Mouse (Mus musculus) T-helper 2 cell (primary cell): ENCODE measurements around the gene Clcnka.

Experiments used
- in situ Hi-C: fragments of 300-600 bp; cut with MboI, MseI; formaldehyde crosslinking; loops from one replicate; pipeline ENCODE4 v1.15.1; 2025; ENCODE audit warnings: high pct_unique_total_duplicates

Gene Clcnka

DNA sequence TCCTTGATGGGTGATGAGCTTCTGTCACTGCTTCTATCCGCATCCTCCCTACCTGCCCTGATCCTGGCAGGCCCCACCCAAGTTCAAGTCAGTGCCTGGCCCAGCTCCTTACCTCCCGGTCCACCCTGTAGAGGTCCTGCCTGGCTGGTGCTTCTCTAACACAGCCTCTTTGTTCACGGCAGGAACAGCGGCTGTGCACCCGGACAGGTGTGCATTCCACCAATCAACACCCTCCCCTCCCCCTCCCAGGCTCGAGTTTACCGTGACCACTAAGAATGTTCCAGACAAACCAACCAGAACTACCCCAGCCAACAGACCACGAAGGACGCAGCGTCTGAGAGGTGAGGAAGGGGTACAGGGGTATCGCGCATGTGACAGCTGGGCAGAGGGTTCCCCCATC is at the start of gene Clcnka:
TSS of gene Clcnka (minus strand) at position 180 of the 400 bp plus-strand sequence.
- in situ Hi-C loops: no loop called here

DNA sequence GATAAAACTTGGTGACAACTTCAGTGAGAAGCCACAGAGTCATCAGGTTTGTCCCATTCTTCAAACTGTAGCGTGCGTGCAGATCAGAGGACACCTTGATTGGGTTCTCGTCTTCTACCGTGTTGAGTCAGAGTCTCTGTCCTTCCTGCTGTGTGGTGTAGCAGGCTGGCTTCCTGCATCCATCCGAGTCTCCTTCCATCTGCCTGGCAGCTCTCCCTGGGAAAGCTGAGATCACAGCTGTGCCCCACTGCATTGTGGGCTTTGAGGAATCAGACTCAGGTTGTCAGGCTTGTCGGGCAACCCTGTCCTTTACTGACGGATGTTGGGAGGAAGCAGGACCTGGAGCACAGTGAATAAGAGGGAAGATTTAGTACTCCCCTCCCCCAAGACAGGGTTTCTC is 47.7 kb upstream of the Clcnka start:
- in situ Hi-C loops: loop anchor here (5.0 kb wide), 1 partner anchor 34 kb away; no protein-coding TSS in a partner anchor

DNA sequence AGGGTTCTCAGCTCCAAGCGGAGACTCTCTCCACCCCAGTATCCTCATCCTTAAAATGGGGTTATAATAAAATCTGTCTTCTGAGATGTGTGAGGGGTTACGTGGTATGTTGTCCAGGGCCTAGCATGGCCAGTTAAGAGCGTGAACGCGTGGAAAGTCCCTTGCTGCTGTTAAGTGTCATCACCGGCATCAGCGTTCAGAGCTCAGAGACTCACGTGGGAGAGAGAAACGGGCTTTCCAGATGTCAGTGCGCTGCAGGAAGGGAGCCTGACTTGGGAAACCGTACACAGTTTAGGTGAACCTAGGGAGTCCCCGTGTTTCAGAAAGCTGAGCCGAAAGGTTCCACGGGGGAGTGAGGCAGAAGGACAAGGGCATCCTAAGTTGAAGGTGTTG is 46.8 kb upstream of the Clcnka start:
- in situ Hi-C loops: loop anchor here (5.0 kb wide), 1 partner anchor 33 kb away; no protein-coding TSS in a partner anchor

DNA sequence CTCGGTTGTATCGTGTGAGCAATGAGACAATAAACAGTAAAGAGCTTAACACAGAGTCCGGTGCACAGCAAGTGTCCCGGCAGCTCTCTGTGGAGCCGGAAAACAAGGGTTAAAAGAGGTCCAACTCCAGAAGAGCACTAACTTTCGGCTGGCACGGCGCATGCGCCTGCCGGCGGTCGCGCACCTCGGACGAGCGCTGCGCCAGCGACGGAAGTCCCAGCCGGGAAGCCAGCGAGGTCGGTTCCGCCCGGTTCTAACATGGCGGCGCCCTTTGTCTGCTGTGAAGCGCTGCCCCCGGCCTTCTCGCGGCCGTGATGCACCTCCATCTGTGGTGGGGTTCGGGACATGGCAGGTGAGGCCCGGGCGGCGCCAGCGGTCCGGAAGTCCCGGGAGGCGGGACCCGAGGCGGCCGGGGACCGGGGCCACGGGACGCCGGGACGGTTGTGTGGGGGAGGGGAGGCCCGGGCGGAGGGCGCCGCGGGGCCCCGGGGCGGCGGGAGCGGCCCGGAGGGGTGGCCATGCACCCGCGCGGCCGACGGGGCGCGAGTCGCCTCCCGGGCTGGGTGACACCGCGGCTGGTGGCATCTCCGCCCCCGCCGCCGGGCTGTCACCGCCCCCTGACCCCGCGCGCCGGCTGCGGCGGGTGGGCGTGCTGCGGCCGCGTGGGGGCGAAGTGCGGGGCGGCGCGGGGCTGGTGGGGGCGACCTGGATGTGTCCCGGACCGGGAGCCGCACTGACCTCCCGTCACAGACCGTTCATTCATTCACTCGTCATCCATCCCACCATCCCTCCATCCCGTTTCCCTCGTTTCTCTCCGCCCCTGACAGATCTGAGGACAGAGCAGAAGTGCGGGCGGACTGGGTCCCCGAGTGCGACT is 46.2 kb upstream of the Clcnka start, which contains the start of gene Zbtb17:
TSS of gene Zbtb17 (plus strand) at position 204 of the 877 bp plus-strand sequence.
- in situ Hi-C loops: loop anchor here (5.0 kb wide), 1 partner anchor 32 kb away; no protein-coding TSS in a partner anchor

DNA sequence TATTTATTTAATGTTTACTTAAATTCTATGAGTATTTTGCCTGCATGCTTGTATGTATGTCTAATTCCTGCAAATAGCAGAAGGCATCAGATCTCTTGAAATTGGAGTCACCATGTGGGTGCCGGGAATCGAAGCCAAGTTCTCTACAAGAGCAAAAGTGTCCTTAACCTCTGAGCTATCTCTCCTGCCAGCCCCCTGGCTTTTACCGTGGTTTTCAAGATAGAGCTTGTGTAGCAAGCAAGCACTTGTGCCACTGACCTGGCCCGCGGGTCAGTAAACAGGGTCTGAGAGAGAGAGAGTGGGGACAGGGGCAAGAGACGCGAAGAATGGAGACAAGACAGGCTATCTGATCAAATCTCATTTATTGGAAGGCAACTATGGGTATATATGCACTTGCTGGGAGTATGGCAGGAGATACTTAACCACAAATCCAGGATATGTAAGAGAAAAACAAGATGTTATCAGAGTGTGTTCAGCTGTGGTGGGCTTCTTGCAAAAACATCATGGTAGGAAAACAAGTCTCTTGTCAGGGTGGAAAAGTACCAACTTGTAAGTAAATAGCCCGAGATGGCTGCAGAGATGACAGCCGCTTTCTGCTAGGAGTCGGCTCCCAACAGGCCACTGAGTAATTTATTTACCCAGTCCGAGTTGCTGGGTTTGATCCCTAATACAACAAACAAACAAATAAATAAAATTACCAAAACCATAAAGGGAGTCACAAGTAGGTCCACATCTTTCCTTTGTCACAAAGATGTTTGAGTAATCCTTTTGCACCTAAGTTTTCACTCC is 45.3 kb upstream of the Clcnka start:
- in situ Hi-C loops: no loop called here

DNA sequence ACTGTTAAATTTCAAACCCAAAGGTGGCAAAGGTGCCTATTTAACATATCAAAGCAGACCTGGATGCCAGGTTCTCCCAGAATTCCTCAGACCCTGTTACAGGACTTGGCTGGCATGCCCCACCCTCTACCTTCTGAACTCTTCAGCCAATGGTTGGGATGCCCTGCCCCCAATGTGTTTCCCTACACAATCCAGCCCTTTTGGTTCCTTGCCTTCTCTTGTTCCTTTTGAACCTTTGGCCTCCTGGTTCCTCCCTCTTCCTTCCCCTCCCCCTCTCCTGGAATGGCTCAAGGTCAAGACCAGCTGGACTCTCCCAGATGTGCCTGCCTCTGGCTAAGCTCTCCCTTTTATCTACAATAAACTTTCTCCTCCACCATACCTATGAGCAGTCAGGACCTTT is 42.4 kb upstream of the Clcnka start:
- in situ Hi-C loops: no loop called here

DNA sequence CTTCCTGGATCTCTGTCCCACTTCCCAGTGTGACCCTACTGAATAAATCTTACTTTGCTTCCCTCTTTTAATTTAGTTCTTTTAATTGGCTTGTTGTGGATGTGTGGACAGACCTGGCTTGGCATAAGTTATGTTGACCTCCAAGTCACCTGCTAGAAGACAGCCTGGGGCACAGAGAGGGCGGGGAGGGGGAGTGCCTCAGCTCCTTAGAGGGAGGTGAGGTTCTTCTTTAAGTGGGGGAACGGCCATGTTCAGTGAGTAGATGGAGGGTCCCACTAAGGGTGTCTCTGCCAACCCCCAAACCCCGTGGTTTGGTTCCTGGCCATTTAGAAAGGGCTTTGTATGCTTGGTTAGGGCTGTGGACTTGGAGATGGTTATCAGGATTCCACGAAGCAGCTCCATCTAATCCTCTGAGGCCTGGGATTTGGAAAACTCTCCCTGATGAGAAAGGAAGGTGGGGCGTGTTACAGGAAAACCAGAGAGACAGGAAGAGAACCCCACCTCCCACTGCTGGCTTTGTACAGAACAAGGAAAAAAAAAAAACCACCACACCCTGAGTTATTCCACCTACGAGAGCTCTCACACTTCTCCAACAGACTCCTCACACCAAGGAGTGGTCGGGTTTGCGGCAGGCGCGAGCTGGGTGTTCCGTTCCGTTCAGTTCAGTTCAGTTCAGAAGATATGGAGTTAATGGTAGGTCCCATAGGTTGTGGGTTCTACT is 40.7 kb upstream of the Clcnka start:
- in situ Hi-C loops: no loop called here

DNA sequence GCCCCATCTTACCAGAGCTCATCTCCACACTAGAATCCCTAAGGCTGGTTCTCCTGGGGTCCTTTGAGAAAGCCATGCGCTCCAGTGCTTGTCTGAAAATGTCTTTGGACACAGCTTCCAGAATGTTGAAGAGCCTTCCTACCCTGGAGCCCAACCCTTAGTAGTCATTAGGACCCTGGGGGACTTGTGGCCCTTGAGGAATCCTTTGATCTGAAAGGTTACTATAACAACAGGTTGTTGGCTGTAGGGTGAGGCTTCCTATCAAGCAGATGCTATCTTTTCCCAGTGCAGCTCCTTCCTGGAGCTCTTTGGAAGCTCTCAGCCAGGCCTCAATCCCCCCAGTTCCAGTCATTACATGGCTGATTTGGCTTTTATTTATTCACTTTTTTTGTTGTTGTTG is 37.5 kb upstream of the Clcnka start, which contains the start of gene Srarp:
TSS of gene Srarp (minus strand) at position 132 of the 400 bp plus-strand sequence.
- in situ Hi-C loops: no loop called here

DNA sequence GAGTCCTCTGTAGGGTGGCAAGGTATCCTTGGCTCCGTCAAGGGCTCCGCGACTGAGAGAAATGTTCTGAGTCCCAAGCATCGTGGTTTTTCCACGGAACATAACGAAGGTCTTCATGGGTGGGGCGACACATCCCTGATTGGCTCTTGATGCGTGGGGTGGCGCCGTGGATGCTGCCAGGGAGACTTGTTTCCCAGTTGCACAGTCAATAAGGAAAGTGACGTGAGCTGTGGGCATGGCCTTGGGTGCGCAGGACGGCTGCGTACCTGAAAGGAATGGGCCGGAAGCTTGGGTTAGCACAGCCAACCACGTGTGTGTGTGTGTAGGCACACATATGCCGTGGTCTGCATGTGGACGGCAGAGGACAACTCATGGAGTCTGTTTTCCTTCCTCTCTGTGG is 34.7 kb upstream of the Clcnka start:
- in situ Hi-C loops: no loop called here

DNA sequence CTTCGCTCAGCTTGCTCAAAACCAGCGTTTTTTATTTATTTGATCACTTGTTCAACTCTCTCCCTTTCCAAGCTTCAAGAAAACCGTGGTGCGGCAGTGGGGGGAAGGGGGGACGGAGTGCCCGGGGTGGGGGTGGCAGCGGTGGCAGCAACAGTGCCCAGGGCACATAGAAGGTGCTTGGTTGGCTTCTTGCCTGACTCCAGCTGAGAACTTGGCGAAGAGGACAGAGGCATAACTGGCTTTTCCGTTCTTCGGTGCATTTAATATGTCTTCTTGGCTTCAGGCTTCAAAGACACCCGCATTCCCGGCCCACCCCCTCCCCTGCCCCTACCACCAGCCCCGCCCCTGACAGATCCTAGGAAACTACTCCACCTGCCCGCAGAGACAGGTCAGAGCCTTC is 34.1 kb upstream of the Clcnka start:
- in situ Hi-C loops: no loop called here

DNA sequence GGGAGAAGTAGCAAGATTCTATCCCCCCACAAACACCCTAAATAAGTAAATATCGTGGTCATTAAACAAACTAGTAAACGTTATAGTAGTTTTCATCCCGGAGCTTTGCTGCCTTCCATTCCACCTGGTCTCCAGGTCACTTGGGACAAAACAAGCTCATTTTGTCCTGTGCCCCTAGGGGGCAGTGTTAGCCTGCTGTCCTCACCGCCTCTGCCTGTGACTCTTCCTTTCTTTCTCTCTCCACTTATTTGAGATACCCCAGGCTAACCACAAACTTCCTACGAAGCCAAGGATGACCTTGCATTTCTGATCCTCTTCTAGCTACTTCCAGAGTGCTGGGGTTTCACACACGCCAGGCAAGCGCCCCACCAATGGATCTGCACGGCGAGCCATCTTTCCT is 32.5 kb upstream of the Clcnka start:
- in situ Hi-C loops: no loop called here

DNA sequence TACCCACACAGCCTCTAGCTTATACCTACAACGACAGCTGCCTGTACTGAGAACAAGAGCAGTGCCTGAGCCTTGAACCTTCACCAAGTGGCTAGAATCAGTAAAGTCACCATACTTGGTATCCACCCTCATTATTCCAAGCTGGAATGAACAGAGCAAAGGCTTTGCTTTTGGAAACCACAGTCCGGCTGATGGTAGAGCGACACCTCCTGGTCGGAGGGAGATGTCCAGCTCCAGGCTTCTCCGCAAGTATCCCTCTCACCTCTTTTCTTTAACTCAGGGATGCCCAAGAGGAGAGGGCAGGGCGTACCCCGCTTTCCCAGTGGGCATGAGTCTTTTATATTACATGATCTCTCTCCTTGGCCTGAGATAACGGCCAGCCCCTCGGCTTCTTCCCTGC is 31.3 kb upstream of the Clcnka start:
- in situ Hi-C loops: loop anchor here (10.0 kb wide), 1 partner anchor 725 kb away; the partner anchor contains the start of gene Rcc2

DNA sequence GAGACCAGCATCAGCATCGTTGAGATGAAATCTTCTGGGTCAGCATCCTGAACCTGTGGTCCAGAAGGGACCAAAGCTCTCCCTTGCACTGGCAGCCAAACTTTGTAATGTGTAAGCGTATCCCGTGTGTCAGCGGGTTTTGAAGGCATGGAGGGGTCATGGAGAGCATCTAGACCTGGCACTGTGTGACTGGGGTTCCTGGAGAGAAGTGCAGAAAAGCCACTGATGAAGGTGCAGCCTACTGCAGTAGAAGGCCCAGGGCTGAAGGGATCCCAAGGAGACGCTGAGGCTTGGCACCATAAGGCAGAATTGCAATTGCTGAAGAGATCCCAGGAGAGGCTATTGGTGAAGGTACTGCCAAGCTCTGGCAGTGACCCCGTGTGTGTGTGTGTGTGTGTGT is 30.9 kb upstream of the Clcnka start:
- in situ Hi-C loops: loop anchor here (10.0 kb wide), 1 partner anchor 725 kb away; the partner anchor contains the start of gene Rcc2

DNA sequence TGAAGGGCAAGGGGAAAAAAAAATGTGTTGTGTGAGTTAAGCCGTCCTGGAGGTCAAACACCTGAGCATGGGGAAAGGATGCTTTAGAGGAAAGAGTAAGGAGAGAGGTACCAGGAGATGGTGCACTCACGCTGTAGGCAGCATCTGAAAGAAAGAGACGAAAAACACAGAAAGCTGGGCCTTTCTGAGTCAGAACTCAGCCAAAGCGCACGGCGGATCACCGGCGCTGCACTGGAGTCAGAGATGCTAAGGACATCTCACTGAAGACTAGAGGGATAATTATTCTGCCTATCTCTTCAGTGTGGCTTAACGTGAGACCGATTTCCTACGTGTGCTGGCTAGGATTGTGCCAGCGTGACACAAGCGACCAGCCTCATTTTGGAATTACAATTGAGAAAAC is 29.4 kb upstream of the Clcnka start:
- in situ Hi-C loops: loop anchor here (10.0 kb wide), 1 partner anchor 723 kb away; the partner anchor contains the start of gene Rcc2

DNA sequence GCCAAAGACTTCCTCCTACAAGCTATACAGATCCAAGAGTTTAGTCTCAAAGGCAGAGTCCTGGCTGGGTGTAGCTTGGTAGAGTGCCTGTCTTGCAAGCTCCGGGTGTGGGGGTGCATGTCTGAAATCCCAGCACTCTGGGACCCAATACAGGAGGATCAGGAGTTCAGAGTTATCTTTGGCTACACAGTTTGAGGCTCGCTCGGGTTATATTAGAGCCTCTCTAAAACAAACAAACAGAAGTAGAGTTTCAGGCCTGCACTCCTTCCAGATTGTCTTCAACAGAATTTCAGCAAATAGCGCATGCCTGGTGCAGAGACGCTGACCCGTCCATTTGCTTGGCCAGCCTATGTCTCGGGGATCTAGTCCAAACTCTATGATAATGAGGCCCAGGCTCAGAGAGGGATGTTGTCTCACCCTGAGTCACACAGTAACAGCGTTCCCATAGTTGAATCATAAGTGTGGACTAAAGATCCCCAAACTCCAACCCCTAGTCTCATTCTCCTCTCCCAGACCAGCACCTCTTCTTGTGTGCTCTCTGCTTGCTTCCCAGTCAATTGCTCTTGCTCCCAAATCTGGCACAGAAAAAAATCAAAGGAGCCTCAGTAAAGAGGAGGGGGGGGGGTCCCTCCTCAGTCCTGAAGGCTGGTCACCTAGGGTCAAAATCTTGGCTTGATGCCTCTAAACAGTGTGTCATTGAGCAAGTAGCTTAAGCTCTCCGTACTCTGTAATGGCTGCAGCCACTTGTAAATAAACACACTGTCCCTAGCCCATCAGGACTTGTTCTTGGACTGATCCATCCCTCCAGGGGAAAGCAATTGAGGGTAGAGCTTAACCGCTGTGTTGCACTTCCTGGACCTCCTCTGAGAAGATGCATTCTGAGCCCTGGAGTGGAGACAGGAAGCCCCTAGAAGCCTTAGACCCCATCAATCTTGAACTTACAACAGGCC is 28.5 kb upstream of the Clcnka start:
- in situ Hi-C loops: loop anchor here (10.0 kb wide), 1 partner anchor 722 kb away; the partner anchor contains the start of gene Rcc2

DNA sequence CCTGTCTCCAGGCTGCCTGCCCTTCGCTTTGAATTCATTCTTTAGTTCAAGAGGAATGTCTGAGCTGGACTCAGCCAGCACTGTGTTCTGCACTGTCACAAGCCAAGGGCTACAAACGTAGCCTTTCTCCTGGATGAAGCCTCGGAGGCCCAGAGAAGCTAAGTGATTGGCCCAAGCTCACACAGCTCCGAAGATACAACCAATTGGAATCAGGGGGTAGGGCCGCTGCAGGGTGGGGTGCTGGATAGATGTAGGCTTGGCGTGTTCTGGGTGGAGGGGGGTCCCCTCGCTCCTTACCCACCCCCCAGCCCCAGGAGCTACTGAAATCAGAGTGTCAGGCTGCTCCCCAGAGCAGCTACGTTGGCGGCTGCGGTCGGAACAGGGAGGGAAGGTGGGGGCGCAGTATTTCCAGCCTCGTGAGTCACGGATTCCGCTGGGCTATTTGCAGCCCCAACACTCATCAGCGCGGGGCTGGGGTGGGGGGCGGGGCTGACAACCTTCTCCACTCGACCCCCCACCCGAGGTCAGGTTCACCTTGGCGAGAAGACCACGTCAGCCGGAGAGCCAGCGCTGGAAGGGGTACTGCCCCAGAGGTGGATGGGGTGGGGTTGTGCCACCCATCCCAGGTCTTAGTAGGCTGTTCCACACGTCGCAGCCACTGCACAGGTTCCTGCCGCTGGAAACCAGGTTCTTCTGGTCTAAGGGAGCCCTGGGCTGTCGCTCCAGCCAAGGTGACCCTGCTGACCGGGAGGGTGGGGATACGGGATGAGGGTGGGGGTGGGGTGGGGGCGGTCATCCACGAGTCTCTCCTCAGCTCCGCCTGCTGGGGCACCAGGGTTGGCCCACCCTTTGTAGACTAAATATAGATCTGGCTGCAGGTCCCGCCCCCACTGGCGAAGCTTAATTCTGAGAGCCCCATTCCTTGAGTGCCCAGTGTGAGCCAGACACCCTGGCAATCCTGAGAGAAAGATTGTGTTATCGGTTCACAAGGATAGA is 27.3 kb upstream of the Clcnka start:
- in situ Hi-C loops: loop anchor here (10.0 kb wide), 1 partner anchor 721 kb away; the partner anchor contains the start of gene Rcc2

DNA sequence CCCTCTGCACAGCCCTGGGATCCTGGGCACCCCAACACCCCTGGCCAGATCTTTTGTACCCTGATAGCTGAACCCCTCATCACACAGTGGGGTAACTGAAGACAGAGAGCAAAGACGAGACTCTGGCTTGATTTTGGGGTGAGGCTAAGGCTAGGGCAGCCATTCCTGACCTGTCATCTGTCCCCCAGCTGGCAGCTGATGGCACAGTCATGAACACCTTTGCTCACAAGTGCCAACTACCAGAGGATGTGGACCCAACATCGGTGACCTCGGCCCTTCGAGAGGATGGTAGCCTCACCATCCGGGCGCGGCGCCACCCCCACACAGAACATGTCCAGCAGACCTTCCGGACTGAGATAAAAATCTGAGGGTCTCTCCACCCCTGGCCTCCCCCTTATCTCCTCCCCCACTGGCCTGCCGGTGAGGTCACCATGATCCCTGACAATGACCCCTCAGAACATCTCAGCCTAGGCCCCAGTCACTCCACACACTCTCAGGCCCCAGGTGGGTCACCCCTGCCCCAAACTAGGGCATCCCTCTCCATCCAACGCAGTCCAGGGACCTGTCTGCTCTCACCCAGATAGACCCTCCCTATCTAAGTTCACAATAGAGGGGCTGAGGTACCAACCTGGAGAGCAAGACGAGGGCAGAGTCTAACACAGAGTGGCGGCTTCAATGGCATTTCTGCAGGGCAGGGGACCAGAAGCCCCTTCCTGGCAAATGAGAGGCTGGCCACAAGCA is 25.3 kb upstream of the Clcnka start:
- in situ Hi-C loops: loop anchor here (10.0 kb wide), 1 partner anchor 719 kb away; the partner anchor contains the start of gene Rcc2

DNA sequence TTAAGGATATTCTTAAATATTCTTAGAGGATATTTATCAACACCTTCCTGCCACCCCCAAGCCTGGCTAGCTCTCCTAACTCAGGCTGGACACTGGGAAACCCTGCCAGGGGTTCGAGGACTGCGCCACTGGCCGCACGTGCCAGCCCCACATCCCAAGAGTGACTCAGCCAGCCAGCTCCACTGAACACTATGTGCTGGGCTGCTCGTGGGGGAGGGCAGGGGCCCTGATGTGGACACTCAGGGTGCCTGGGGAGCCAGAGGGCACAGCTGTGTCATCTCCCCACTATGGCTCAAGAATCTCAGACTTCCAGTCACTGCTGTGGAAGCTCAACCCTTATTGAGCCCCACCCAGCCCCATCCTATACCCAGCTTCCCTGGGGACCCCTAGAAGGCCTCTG is 24.8 kb upstream of the Clcnka start:
- in situ Hi-C loops: loop anchor here (10.0 kb wide), 1 partner anchor 718 kb away; the partner anchor contains the start of gene Rcc2
